22 mouse cellular contexts compared by ENCODE assay signal in the genomic region with DNA sequence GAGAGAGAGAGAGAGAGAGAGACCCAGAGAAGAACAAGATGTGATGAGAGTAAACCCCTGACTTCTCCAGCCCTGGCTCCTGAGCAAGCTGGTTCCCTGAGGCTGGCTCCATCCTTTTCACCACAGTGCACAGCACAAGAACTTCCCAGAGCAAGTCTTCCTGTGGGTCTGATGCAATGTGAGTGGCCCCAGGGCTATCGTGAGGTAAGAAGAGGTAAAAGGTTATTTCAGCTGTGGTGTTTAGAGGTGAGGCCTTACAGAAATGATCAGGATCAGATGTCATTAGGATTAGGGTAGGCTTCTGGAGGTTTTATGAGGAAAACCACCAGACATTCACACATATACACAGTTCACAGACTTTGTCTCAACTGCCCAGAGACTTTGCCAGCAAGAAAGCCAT. TPM values are rescaled to one million over a fixed set of nuclear protein-coding genes. Genes with fewer than 3 reads are reported as not detected.
"Had no signal": no experiment of that assay in that cellular context is flagged by ENCODE, and none has a peak within 500 bp of the region (broad histone marks: within the 10 kb centered on the region; RNA-seq: fewer than 3 reads in every experiment).

No protein-coding gene starts in this region.

- DNase-seq: kidney, adult 18-20 months; kidney, postnatal 25 days; layer of hippocampus, postnatal 36 days; liver; lung, adult 2 months; lung, postnatal 14 days; lung, postnatal 4 days; midbrain, embryonic 14.5 days; retina, postnatal 1 day; right cerebral cortex, postnatal 25 days; spleen, adult 18-20 months; thymus, postnatal 25 days had no signal

- H3K4me3 ChIP-seq: left cerebral cortex, adult 2 months; limb, embryonic 13.5 days; liver, embryonic 15.5 days; neural tube, embryonic 12.5 days; neural tube, embryonic 15.5 days; stomach, embryonic 15.5 days had no signal

- H3K4me1 ChIP-seq: neural tube, embryonic 12.5 days had no signal

- H3K4me2 ChIP-seq: limb, embryonic 13.5 days; liver, embryonic 15.5 days; midbrain, embryonic 11.5 days; neural tube, embryonic 12.5 days; neural tube, embryonic 15.5 days; stomach, embryonic 15.5 days had no signal

- H3K9me3 ChIP-seq: limb, embryonic 13.5 days; liver, embryonic 15.5 days; neural tube, embryonic 12.5 days; neural tube, embryonic 15.5 days; stomach, embryonic 15.5 days had no signal

- H3K27me3 ChIP-seq: limb, embryonic 13.5 days; liver, embryonic 15.5 days; neural tube, embryonic 12.5 days; neural tube, embryonic 15.5 days; stomach, embryonic 15.5 days had no signal

- H3K27ac ChIP-seq: kidney, postnatal 0 days; left cerebral cortex, adult 2 months; limb, embryonic 13.5 days; liver, embryonic 15.5 days; neural tube, embryonic 12.5 days; neural tube, embryonic 15.5 days; stomach, embryonic 15.5 days had no signal

- H3K36me3 ChIP-seq: liver, embryonic 15.5 days; neural tube, embryonic 12.5 days; stomach, embryonic 15.5 days had no signal

- H3K9ac ChIP-seq: limb, embryonic 13.5 days; liver, embryonic 15.5 days; neural tube, embryonic 12.5 days; neural tube, embryonic 15.5 days; stomach, embryonic 15.5 days had no signal

RNA-seq across cellular contexts. Expression of a gene that starts 59.7 kb away (rescaled TPM):
- polyA plus RNA-seq: kidney, embryonic 14.5 days; lung, embryonic 16.5 days had no signal
